Mouse (Mus musculus): ENCODE data around the gene Frmd4b. TPM values are rescaled to one million over a fixed set of nuclear protein-coding genes. Genes with fewer than 3 reads are reported as not detected.

The Frmd4b gene
- polyA plus RNA-seq, 1 experiment, result 15.4 TPM

DNA sequence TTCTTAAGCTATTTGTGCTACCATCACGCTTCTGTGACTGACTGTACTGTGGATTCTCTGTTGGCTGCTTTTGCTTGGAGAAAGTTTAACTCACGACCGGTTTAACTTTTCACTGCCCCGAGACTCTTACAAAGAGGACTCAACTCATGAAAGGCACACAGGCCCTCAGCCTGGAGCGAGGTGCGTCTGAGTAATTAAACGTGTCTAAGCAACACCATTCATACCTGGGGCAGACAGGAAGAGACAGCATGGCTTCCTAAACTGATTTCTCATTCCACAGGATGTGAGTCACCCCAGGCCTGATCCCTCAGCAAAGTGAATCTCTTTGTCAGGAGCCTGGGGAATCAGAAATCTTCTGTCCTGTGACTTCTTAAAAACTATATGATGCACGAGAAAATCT is 106.6 kb downstream of the Frmd4b start:
- H3K27ac ChIP-seq (ENCODE audit: control insufficient read depth, insufficient read depth, low read depth, low read length, poor library complexity), result no peak overlapping the region
- H3K4me3 ChIP-seq (replicated peaks; ENCODE audit: control insufficient read depth, low read depth, low read length), result no peak overlapping the region
- TF ChIP-seq CTCF (IDR thresholded peaks at IDR 0.05; ENCODE audit: control insufficient read depth, insufficient read depth, low read length), result no peak
- no peak for TF ChIP-seq POLR2A (IDR thresholded peaks at IDR 0.05; ENCODE audit: borderline replicate concordance, control insufficient read depth, low read depth, low read length)
- H3K4me1 ChIP-seq (ENCODE audit: control insufficient read depth, insufficient read depth, low read length), result no peaks in the 10 kb centered on the region
- WGBS, result 69% methylated on average over 8 of the region's 8 CpGs

DNA sequence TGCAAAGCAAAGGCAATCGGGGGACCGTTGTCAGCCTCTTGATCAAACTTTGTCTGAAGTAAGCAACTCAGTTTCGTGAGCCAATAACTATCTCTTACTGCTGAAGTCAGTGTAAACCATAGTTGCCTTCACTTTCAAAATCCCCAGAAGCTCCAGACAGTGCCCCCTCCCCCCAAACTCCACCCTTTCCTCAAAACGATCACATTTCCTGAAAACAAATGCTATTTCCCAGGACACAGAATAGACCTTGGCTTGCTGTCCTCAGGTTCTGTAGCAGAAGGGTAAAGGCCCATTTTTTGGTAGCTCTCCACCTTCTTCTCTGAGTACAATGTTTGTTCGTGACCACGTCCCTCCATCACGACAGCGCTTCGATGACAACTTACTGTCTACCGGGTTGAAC is 107.9 kb downstream of the Frmd4b start:
- Histone ChIP-seq H3K4me3 (replicated peaks; ENCODE audit: control insufficient read depth, low read depth, low read length) (no peak overlapping the region), H3K4me1 (ENCODE audit: control insufficient read depth, insufficient read depth, low read length) (no peaks in the 10 kb centered on the region), H3K27ac (ENCODE audit: control insufficient read depth, insufficient read depth, low read depth, low read length, poor library complexity) (no peak overlapping the region)
- TF ChIP-seq POLR2A (IDR thresholded peaks at IDR 0.05; ENCODE audit: borderline replicate concordance, control insufficient read depth, low read depth, low read length) (no peak), CTCF (IDR thresholded peaks at IDR 0.05; ENCODE audit: control insufficient read depth, insufficient read depth, low read length) (no peak)
- 72% methylated on average over 10 of the region's 10 CpGs for WGBS

- H3K27ac ChIP-seq (ENCODE audit: control insufficient read depth, insufficient read depth, low read depth, low read length, poor library complexity), result no peak overlapping the region
- no peaks in the 10 kb centered on the region for H3K4me1 ChIP-seq (ENCODE audit: control insufficient read depth, insufficient read depth, low read length)
- WGBS, result 67% methylated on average over 6 of the region's 6 CpGs
- TF ChIP-seq POLR2A (IDR thresholded peaks at IDR 0.05; ENCODE audit: borderline replicate concordance, control insufficient read depth, low read depth, low read length) (no peak), CTCF (IDR thresholded peaks at IDR 0.05; ENCODE audit: control insufficient read depth, insufficient read depth, low read length) (no peak)
- no peak overlapping the region for H3K4me3 ChIP-seq (replicated peaks; ENCODE audit: control insufficient read depth, low read depth, low read length)
Observed at GRCm38 (mm10) chr6:97508480-97508879, 108.9 kb downstream of the Frmd4b start.

DNA sequence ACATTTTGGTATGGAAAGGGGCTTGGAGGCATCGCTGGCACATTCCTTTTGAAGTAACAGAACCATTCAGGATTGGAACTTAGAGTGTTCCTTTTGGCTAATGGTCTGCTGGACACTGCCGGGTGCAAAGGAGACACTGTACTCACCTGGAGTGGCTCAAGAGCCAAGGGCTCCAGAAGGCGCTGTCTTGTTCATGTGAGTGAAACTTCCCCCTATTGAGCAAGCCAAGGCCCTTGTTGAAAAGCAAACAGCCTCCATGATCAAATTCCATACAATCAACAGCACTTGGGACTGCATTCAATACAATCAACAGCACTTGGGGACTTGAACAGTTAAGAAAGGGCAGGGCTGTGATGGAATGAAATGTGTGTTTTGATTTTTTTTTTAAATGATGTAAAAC is 109.4 kb downstream of the Frmd4b start:
- TF ChIP-seq CTCF (IDR thresholded peaks at IDR 0.05; ENCODE audit: control insufficient read depth, insufficient read depth, low read length), result no peak
- no peak for TF ChIP-seq POLR2A (IDR thresholded peaks at IDR 0.05; ENCODE audit: borderline replicate concordance, control insufficient read depth, low read depth, low read length)
- 75% methylated on average over 3 of the region's 3 CpGs for WGBS
- Histone ChIP-seq H3K4me3 (replicated peaks; ENCODE audit: control insufficient read depth, low read depth, low read length) (no peak overlapping the region), H3K27ac (ENCODE audit: control insufficient read depth, insufficient read depth, low read depth, low read length, poor library complexity) (no peak overlapping the region), H3K4me1 (ENCODE audit: control insufficient read depth, insufficient read depth, low read length) (no peaks in the 10 kb centered on the region)

- H3K27ac ChIP-seq (ENCODE audit: control insufficient read depth, insufficient read depth, low read depth, low read length, poor library complexity), result no peak overlapping the region
- no peak for TF ChIP-seq CTCF (IDR thresholded peaks at IDR 0.05; ENCODE audit: control insufficient read depth, insufficient read depth, low read length)
- no peak for TF ChIP-seq POLR2A (IDR thresholded peaks at IDR 0.05; ENCODE audit: borderline replicate concordance, control insufficient read depth, low read depth, low read length)
- no peaks in the 10 kb centered on the region for H3K4me1 ChIP-seq (ENCODE audit: control insufficient read depth, insufficient read depth, low read length)
- H3K4me3 ChIP-seq (replicated peaks; ENCODE audit: control insufficient read depth, low read depth, low read length), result no peak overlapping the region
- WGBS, result 7% methylated on average over 15 of the region's 15 CpGs
Observed at GRCm38 (mm10) chr6:97506141-97506650, 111.1 kb downstream of the Frmd4b start.

- no peak overlapping the region; the same call in 1 of the 2 replicates for H3K27ac ChIP-seq (ENCODE audit: control insufficient read depth, insufficient read depth, low read depth, low read length, poor library complexity)
- H3K4me3 ChIP-seq (replicated peaks; ENCODE audit: control insufficient read depth, low read depth, low read length), result no peak overlapping the region
- WGBS, result 4% methylated on average over 5 of the region's 5 CpGs
- no peaks in the 10 kb centered on the region for H3K4me1 ChIP-seq (ENCODE audit: control insufficient read depth, insufficient read depth, low read length)
- TF ChIP-seq CTCF (IDR thresholded peaks at IDR 0.05; ENCODE audit: control insufficient read depth, insufficient read depth, low read length), result no peak
- TF ChIP-seq POLR2A (IDR thresholded peaks at IDR 0.05; ENCODE audit: borderline replicate concordance, control insufficient read depth, low read depth, low read length), result no peak
Observed at GRCm38 (mm10) chr6:97504673-97505072, 112.7 kb downstream of the Frmd4b start.

GRCm38 (mm10) chr6:97501000-97501399 is 116.3 kb downstream of the Frmd4b start:
- 68% methylated on average over 7 of the region's 7 CpGs for WGBS
- no peaks in the 10 kb centered on the region for H3K4me1 ChIP-seq (ENCODE audit: control insufficient read depth, insufficient read depth, low read length)
- TF ChIP-seq CTCF (IDR thresholded peaks at IDR 0.05; ENCODE audit: control insufficient read depth, insufficient read depth, low read length) (no peak), POLR2A (IDR thresholded peaks at IDR 0.05; ENCODE audit: borderline replicate concordance, control insufficient read depth, low read depth, low read length) (no peak)
- no peak overlapping the region for H3K4me3 ChIP-seq (replicated peaks; ENCODE audit: control insufficient read depth, low read depth, low read length)
- H3K27ac ChIP-seq (ENCODE audit: control insufficient read depth, insufficient read depth, low read depth, low read length, poor library complexity), result no peak overlapping the region

GRCm38 (mm10) chr6:97500246-97500645 is 117.1 kb downstream of the Frmd4b start:
- 84% methylated on average over 6 of the region's 6 CpGs for WGBS
- TF ChIP-seq POLR2A (IDR thresholded peaks at IDR 0.05; ENCODE audit: borderline replicate concordance, control insufficient read depth, low read depth, low read length) (no peak), CTCF (IDR thresholded peaks at IDR 0.05; ENCODE audit: control insufficient read depth, insufficient read depth, low read length) (no peak)
- H3K4me1 ChIP-seq (ENCODE audit: control insufficient read depth, insufficient read depth, low read length), result no peaks in the 10 kb centered on the region
- no peak overlapping the region for H3K4me3 ChIP-seq (replicated peaks; ENCODE audit: control insufficient read depth, low read depth, low read length)
- no peak overlapping the region for H3K27ac ChIP-seq (ENCODE audit: control insufficient read depth, insufficient read depth, low read depth, low read length, poor library complexity)

DNA sequence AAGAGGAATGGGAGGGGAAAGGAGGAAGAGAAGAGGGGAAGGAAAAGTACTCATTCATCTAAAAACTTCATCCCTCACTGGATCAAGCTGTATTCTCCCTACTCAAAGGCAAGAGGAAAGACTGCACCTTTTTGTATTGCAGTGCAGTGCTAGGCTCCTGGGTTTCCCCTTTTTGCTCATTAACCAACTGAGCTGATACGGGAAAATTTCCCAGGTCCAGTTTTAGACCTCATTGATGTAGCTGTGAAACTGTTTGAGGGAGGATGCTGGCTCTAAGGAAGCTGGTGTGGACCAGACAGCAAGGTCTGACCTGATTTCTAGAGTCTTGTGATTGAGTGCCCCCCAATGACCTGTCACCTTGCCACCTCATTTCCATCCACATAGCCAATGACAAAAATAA is 121.3 kb downstream of the Frmd4b start:
- TF ChIP-seq POLR2A (IDR thresholded peaks at IDR 0.05; ENCODE audit: borderline replicate concordance, control insufficient read depth, low read depth, low read length) (no peak), CTCF (IDR thresholded peaks at IDR 0.05; ENCODE audit: control insufficient read depth, insufficient read depth, low read length) (no peak)
- Histone ChIP-seq H3K4me3 (replicated peaks; ENCODE audit: control insufficient read depth, low read depth, low read length) (no peak overlapping the region), H3K27ac (ENCODE audit: control insufficient read depth, insufficient read depth, low read depth, low read length, poor library complexity) (no peak overlapping the region), H3K4me1 (ENCODE audit: control insufficient read depth, insufficient read depth, low read length) (no peaks in the 10 kb centered on the region)
- WGBS, result 39% methylated on average over 1 of the region's 1 CpGs

Data from bone marrow, adult 2 months (tissue).